Mouse (Mus musculus) forebrain, embryonic 14.5 days (tissue): Measurements from ENCODE around the gene Anxa9. TPM values are rescaled to one million over a fixed set of nuclear protein-coding genes. Genes with fewer than 3 reads are reported as not detected.

Experiments
- ATAC-seq: fragments of 200-750 bp; cut with Nextera tagmentation; 2 replicates; pipeline ENCODE4 v1.8.0; 2017; ENCODE audit warnings: mild to moderate bottlenecking, moderate library complexity
- DNase-seq: peaks from one replicate; pipeline ENCODE4 v3.0.0-alpha.2; 2015; ENCODE audit warnings: low spot score
- H3K27ac ChIP-seq: fragments of 300-500 bp; sonication (generic); 2 replicates; pipeline ENCODE4 v1.5.1; 2014; ENCODE audit warnings: low read depth, mild to moderate bottlenecking, control low read depth, low read length, moderate library complexity
- H3K27me3 ChIP-seq: fragments of 300-500 bp; sonication (generic); replicated peaks from 2 replicates; pipeline ENCODE4 v1.6.1; 2014; ENCODE audit warnings: low read length, control low read depth, mixed read lengths; ENCODE audit not compliant: control insufficient read depth, insufficient read depth
- H3K36me3 ChIP-seq: fragments of 300-500 bp; sonication (generic); 2 replicates; pipeline ENCODE4 v1.6.1; 2014; ENCODE audit warnings: low read length, control low read depth; ENCODE audit not compliant: control insufficient read depth, insufficient read depth
- H3K4me1 ChIP-seq: fragments of 300-500 bp; sonication (generic); 2 replicates; pipeline ENCODE4 v1.6.1; 2014; ENCODE audit warnings: antibody characterized with exemption, low read length, control low read depth; ENCODE audit not compliant: control insufficient read depth, insufficient read depth
- H3K4me2 ChIP-seq: fragments of 300-500 bp; sonication (generic); 2 replicates; pipeline ENCODE4 v1.6.1; 2014; ENCODE audit warnings: mild to moderate bottlenecking, control low read depth, low read length
- H3K4me3 ChIP-seq: fragments of 300-500 bp; sonication (generic); 2 replicates; pipeline ENCODE4 v1.5.1; 2014; ENCODE audit warnings: low read depth, low read length, control low read depth
- H3K9ac ChIP-seq: fragments of 300-500 bp; sonication (generic); 2 replicates; pipeline ENCODE4 v1.6.1; 2014; ENCODE audit warnings: mild to moderate bottlenecking, low read length, control low read depth, moderate library complexity
- H3K9me3 ChIP-seq: fragments of 300-500 bp; sonication (generic); replicated peaks from 2 replicates; pipeline ENCODE4 v1.6.1; 2016; ENCODE audit warnings: low read length, control low read depth, mixed read lengths; ENCODE audit not compliant: control insufficient read depth
- WGBS: fragments of 180-500 bp; shearing (Covaris S2); extraction: QIAGEN DNeasy Blood & Tissue Kit; methylation state at CpG from one replicate; pipeline ENCODE4 v1.1.7; 2014; 5-methylcytosine and 5-hydroxymethylcytosine counted together
- polyA plus RNA-seq: library from polyadenylated mRNA; unstranded; fragments of >200 nt; fragmentation: Nextera tagmentation; extraction: Ambion mirVana; gene quantifications from 2 replicates; pipeline ENCODE4 v1.2.1, GENCODE M21; 2014

Anxa9 gene
- polyA plus RNA-seq, 1 experiment from 2014 or later = 0.27 TPM

DNA sequence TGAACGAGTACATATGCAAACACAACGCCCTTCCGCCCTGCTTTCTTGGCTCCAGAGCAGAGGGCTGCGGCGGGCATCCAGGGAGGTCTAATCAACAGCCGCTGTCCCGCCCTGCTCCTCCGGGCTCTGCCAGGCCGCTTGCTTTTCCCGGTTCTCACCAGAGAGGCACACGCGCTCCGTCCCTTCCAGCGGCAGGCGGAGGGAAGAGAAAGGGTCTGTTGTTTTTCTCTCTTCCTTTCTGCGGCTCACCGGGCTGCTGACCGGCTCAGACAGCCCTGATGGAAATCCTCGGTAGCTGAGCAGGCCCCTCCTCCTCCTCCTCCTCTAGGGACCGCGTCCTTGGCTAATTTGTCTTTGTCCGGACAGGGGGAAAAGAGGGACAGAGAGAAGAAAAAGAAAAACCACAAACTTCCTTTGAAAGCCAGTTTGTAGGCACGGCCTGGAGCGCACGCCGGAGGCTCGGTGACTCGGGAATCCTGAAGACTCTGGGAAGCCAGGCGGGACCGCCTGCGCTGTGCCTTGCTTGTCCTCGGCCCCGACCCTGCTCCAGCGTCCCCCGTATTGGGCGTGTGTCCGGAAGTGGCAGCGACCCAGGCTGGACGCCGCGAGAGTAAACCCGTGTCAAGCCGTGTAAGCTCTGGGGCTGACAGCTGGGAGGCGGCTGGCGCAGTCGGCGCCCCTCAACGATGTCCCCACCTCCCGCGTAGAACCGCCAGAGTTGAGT lies 23.9 kb downstream of the Anxa9 start:
- peak overlapping the region; percentile 63 for H3K4me2 ChIP-seq
- H3K36me3 ChIP-seq = peaks cover 13% of the 10 kb centered on the region
- ATAC-seq (peak; percentile 73), DNase-seq (peak; percentile 88)
- H3K27ac ChIP-seq = peak overlapping the region; percentile 95
- 0% methylated on average over 51 of the region's 51 CpGs for WGBS
- H3K9ac ChIP-seq = peak overlapping the region; percentile 87
- H3K9me3 ChIP-seq = no peaks in the 10 kb centered on the region
- no peaks in the 10 kb centered on the region for H3K27me3 ChIP-seq
- peak overlapping the region; percentile 67 for H3K4me3 ChIP-seq
- H3K4me1 ChIP-seq = peaks cover 11% of the 10 kb centered on the region

- Histone ChIP-seq H3K4me3 (peak overlapping the region; percentile 67), H3K4me2 (peak overlapping the region; percentile 63), H3K4me1 (peaks cover 11% of the 10 kb centered on the region), H3K9me3 (no peaks in the 10 kb centered on the region), H3K36me3 (peaks cover 7% of the 10 kb centered on the region; the same call in 1 of the 2 replicates), H3K27me3 (no peaks in the 10 kb centered on the region), H3K9ac (peak overlapping the region; percentile 87), H3K27ac (peak overlapping the region; percentile 95)
- ATAC-seq (peak; percentile 8; the same call in 1 of the 2 replicates), DNase-seq (peak; percentile 46)
- WGBS = under 1% methylated on average over 11 of the region's 11 CpGs
Measured at GRCm38 (mm10) chr3:95282381-95282864, 24.6 kb downstream of the Anxa9 start.

DNA sequence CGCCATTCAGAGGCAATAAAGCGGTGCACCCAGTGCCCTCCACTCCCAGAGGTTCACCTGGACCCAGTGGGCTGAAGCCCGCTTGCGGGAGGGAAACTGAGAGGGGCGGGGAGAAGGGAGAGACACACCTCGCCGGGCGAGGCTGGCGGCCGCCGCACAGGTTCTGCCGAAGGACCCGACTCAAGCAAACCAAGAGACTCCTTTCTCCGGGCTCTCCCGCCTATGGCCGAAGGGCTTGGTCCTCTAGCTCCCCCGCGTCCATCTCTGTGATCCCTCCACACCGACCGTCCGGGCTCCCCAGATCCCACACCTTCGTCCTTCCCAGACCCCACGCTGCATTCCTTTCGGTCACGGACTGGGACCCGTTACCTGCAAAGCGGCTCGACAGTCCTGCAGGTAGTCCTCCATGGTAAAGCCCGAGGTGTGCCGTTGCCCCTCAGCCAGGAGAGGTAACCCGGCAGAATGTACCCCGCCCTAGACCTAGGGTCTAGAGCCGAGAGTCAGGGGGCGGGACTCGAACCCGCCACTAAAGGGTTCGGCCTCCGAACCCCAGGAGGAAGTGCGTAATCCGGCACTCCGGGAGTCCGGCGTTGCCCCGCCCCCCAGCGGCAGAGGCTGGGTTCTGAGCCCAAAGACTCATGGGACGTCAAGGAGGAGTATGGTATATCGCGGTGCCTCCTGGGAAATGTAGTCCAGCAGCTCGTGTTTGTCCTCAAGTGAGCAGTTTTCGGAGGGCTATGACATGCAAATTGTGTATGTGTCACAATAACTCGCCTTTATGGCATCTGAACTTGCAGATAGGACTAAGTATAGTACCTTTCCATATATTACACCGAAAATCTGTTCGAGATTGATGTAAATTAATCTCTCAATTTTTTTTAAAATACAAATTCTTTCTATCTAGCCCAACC lies 25.5 kb downstream of the Anxa9 start, which contains the start of the genes Mindy1 and Prune1:
Gene Mindy1 (plus strand): TSS at position 130 of the 911 bp plus-strand sequence.
Gene Prune1 (minus strand): TSS at position 861 of the 911 bp plus-strand sequence.
- DNase-seq (peak; percentile 99), ATAC-seq (peak; percentile 94)
- under 1% methylated on average over 53 of the region's 53 CpGs for WGBS
- H3K36me3 ChIP-seq = 0 out of 2 replicates have a peak, but pooled peaks cover 3% of the 10 kb centered on the region
- peak within 1 kb of the TSS; percentile 67 for H3K4me3 ChIP-seq
- no peaks in the 10 kb centered on the region for H3K9me3 ChIP-seq
- H3K4me2 ChIP-seq = peak within 1 kb of the TSS; percentile 63
- H3K9ac ChIP-seq = peak within 1 kb of the TSS; percentile 87
- no peaks in the 10 kb centered on the region for H3K27me3 ChIP-seq
- H3K4me1 ChIP-seq = peaks cover 11% of the 10 kb centered on the region
- peak within 1 kb of the TSS; percentile 95 for H3K27ac ChIP-seq

DNA sequence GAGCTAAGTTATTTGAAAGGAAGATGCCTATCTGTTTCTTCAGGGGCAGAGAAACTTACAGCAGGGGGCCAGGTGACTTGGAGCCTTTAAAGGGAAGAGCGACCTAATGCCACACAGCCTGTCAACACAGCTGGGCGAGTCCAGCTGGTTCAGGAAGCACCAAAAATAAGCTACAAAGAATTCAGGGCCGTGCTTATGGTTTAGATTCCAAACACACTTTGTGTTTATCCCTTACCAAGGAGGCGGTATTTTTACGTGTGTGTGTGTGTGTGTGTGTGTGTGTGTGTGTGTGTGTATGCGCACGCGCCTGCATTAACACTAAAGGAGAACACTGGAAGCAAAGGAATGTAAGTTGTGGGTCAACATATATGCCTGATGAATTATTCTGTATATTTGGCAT lies 26.2 kb downstream of the Anxa9 start:
- H3K27ac ChIP-seq = no peak overlapping the region; the same call in none of the 2 replicates
- H3K9me3 ChIP-seq = no peaks in the 10 kb centered on the region
- ATAC-seq (no peak), DNase-seq (peak; percentile 35)
- H3K9ac ChIP-seq = peak overlapping the region; percentile 73
- 0 out of 2 replicates have a peak, but pooled peaks cover 3% of the 10 kb centered on the region for H3K36me3 ChIP-seq
- no peaks in the 10 kb centered on the region for H3K27me3 ChIP-seq
- H3K4me3 ChIP-seq = peak overlapping the region; percentile 67
- 34% methylated on average over 8 of the region's 8 CpGs for WGBS
- H3K4me1 ChIP-seq = peaks cover 11% of the 10 kb centered on the region
- peak overlapping the region; percentile 63 for H3K4me2 ChIP-seq

DNA sequence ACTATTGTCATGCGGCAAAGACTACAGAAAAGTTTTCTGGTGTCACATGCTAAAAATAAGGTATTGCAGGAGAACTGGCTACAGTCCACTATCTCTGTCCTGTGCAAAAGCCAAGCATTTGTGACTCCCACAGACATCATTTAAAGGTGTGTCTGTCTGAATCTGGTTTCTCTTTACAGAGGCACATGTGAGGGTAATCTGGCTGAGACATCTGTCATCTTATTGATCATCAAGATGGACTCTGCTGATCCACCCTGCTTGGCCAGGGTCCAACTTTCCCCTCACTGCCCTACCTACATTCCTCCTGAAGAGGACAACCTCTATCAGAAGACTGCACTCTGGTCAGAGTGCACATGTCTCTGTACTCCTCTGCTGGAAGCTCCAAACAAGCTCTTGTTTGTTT lies 29.8 kb downstream of the Anxa9 start:
- Histone ChIP-seq H3K36me3 (0 out of 2 replicates have a peak, but pooled peaks cover 3% of the 10 kb centered on the region), H3K9ac (no peak overlapping the region), H3K4me2 (no peak overlapping the region), H3K9me3 (no peaks in the 10 kb centered on the region), H3K4me1 (no peaks in the 10 kb centered on the region; the same call in 1 of the 2 replicates), H3K27ac (no peak overlapping the region), H3K4me3 (no peak overlapping the region), H3K27me3 (no peaks in the 10 kb centered on the region)
- DNase-seq = no peak
- ATAC-seq = no peak
- WGBS = 92% methylated on average over 1 of the region's 1 CpGs

DNA sequence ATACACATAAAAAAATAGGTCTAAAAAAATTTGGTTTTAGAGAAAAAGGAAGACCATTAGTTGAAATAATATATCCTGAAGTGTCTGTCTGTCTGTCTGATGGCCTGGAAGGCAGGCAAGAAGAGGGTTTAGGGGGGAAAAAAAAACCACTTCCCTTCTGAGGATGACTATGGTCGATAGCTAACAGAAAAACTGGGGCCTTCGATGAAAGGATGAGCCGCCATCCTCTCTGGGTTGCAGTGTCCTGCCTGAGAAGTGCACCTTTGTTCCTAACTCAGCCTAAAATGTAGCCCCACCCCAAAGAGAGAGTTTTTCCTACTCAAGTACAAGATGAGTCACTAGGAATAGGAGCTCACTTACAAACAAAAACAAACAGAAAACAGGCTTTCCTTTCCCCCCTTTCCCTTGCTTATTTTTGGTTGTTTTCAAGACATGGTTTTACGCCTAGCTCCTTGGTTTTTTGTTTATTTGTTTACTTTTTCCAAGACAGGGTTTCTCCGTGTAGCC lies 30.5 kb downstream of the Anxa9 start:
- H3K36me3 ChIP-seq = 0 out of 2 replicates have a peak, but pooled peaks cover 3% of the 10 kb centered on the region
- 81% methylated on average over 5 of the region's 5 CpGs for WGBS
- no peak overlapping the region for H3K4me2 ChIP-seq
- no peaks in the 10 kb centered on the region for H3K9me3 ChIP-seq
- no peaks in the 10 kb centered on the region for H3K27me3 ChIP-seq
- no peak overlapping the region for H3K9ac ChIP-seq
- H3K27ac ChIP-seq = no peak overlapping the region
- H3K4me3 ChIP-seq = no peak overlapping the region
- no peaks in the 10 kb centered on the region for H3K4me1 ChIP-seq
- no peak for ATAC-seq
- DNase-seq = no peak

GRCm38 (mm10) chr3:95275161-95275560 lies 31.8 kb downstream of the Anxa9 start:
- H3K27me3 ChIP-seq = no peaks in the 10 kb centered on the region
- DNase-seq (no peak), ATAC-seq (no peak)
- H3K27ac ChIP-seq = no peak overlapping the region
- H3K9ac ChIP-seq = no peak overlapping the region
- 0 out of 2 replicates have a peak, but pooled peaks cover 3% of the 10 kb centered on the region for H3K36me3 ChIP-seq
- H3K9me3 ChIP-seq = no peaks in the 10 kb centered on the region
- 83% methylated on average over 6 of the region's 6 CpGs for WGBS
- no peaks in the 10 kb centered on the region for H3K4me1 ChIP-seq
- no peak overlapping the region for H3K4me2 ChIP-seq
- H3K4me3 ChIP-seq = no peak overlapping the region

- DNase-seq = no peak
- WGBS = 98% methylated on average over 4 of the region's 4 CpGs
- Histone ChIP-seq H3K27me3 (no peaks in the 10 kb centered on the region), H3K9me3 (no peaks in the 10 kb centered on the region), H3K36me3 (0 out of 2 replicates have a peak, but pooled peaks cover 3% of the 10 kb centered on the region), H3K4me1 (no peaks in the 10 kb centered on the region), H3K4me2 (no peak overlapping the region), H3K9ac (no peak overlapping the region), H3K4me3 (no peak overlapping the region), H3K27ac (no peak overlapping the region)
- ATAC-seq = no peak
Measured at GRCm38 (mm10) chr3:95274453-95274852, 32.5 kb downstream of the Anxa9 start.
